Mouse (Mus musculus): Measurements from ENCODE around the gene Fam83f. TPM values are rescaled to one million over a fixed set of nuclear protein-coding genes. Genes with fewer than 3 reads are reported as not detected.

The Fam83f gene
- polyA plus RNA-seq (2012; rRNA removed), result 0.68 and 0.86 TPM in 2 replicates

- no peak for DNase-seq (ENCODE audit: extremely low spot score in 1 of 2, low spot score in 1 of 2)
Measured at GRCm38 (mm10) chr15:80671295-80672252, at the start of gene Fam83f. TSS of gene Fam83f (plus strand) at chr15:80671847.

- peak in 1 of 2 experiments; percentile 25 for DNase-seq (ENCODE audit: extremely low spot score in 1 of 2, low spot score in 1 of 2)
Measured at GRCm38 (mm10) chr15:80623171-80623837, 48.3 kb upstream of the Fam83f start.

GRCm38 (mm10) chr15:80626472-80626871 lies 45.2 kb upstream of the Fam83f start:
- DNase-seq (ENCODE audit: extremely low spot score in 1 of 2, low spot score in 1 of 2), result no peak

GRCm38 (mm10) chr15:80630147-80630546 lies 41.5 kb upstream of the Fam83f start:
- DNase-seq (ENCODE audit: extremely low spot score in 1 of 2, low spot score in 1 of 2), result no peak

- DNase-seq (ENCODE audit: extremely low spot score in 1 of 2, low spot score in 1 of 2), result no peak
Measured at GRCm38 (mm10) chr15:80630711-80631110, 40.9 kb upstream of the Fam83f start.

- no peak for DNase-seq (ENCODE audit: extremely low spot score in 1 of 2, low spot score in 1 of 2)
Measured at GRCm38 (mm10) chr15:80631311-80631710, 40.3 kb upstream of the Fam83f start.

- DNase-seq (ENCODE audit: extremely low spot score in 1 of 2, low spot score in 1 of 2), result peak; percentile 69 to 83
Measured at GRCm38 (mm10) chr15:80632280-80632893, 39.3 kb upstream of the Fam83f start.

GRCm38 (mm10) chr15:80634391-80635193 lies 37.1 kb upstream of the Fam83f start:
- DNase-seq (ENCODE audit: extremely low spot score in 1 of 2, low spot score in 1 of 2), result peak; percentile 81 to 90

- no peak for DNase-seq (ENCODE audit: extremely low spot score in 1 of 2, low spot score in 1 of 2)
Measured at GRCm38 (mm10) chr15:80636757-80637372, 34.8 kb upstream of the Fam83f start.

- DNase-seq (ENCODE audit: extremely low spot score in 1 of 2, low spot score in 1 of 2), result no peak
Measured at GRCm38 (mm10) chr15:80639071-80639702, 32.5 kb upstream of the Fam83f start.

- no peak for DNase-seq (ENCODE audit: extremely low spot score in 1 of 2, low spot score in 1 of 2)
Measured at GRCm38 (mm10) chr15:80639874-80640273, 31.8 kb upstream of the Fam83f start.

- DNase-seq (ENCODE audit: extremely low spot score in 1 of 2, low spot score in 1 of 2), result no peak
Measured at GRCm38 (mm10) chr15:80641702-80642435, 29.8 kb upstream of the Fam83f start.

- DNase-seq (ENCODE audit: extremely low spot score in 1 of 2, low spot score in 1 of 2), result no peak
Measured at GRCm38 (mm10) chr15:80645006-80645797, 26.4 kb upstream of the Fam83f start.

GRCm38 (mm10) chr15:80648977-80649606 lies 22.6 kb upstream of the Fam83f start:
- DNase-seq (ENCODE audit: extremely low spot score in 1 of 2, low spot score in 1 of 2), result peak in 1 of 2 experiments; percentile 69

- DNase-seq (ENCODE audit: extremely low spot score in 1 of 2, low spot score in 1 of 2), result peak in 1 of 2 experiments; percentile 66
Measured at GRCm38 (mm10) chr15:80650412-80650811, 21.2 kb upstream of the Fam83f start.

- no peak for DNase-seq (ENCODE audit: extremely low spot score in 1 of 2, low spot score in 1 of 2)
Measured at GRCm38 (mm10) chr15:80653865-80654264, 17.8 kb upstream of the Fam83f start.

GRCm38 (mm10) chr15:80658815-80659471 lies 12.7 kb upstream of the Fam83f start:
- DNase-seq (ENCODE audit: extremely low spot score in 1 of 2, low spot score in 1 of 2), result peak; percentile 61 to 76
